Mouse (Mus musculus) brain, embryonic 14.5 days (tissue): ENCODE data around the gene Dmxl2.

Experiments used
- CTCF ChIP-seq: fragments of 200-500 bp; IDR thresholded peaks from 2 replicates; pipeline ENCODE4 v1.5.1; 2012; ENCODE audit warnings: inconsistent platforms, mild to moderate bottlenecking, moderate library complexity, borderline replicate concordance; ENCODE audit not compliant: insufficient read depth, insufficient read length; ENCODE audit errors: extremely low read depth
- POLR2A ChIP-seq: fragments of 200-500 bp; IDR thresholded peaks from 2 replicates; pipeline ENCODE4 v1.6.1; 2012; ENCODE audit warnings: mild to moderate bottlenecking, inconsistent platforms, borderline replicate concordance; ENCODE audit not compliant: poor library complexity, insufficient read depth, insufficient read length, severe bottlenecking; ENCODE audit errors: extremely low read depth

DNA sequence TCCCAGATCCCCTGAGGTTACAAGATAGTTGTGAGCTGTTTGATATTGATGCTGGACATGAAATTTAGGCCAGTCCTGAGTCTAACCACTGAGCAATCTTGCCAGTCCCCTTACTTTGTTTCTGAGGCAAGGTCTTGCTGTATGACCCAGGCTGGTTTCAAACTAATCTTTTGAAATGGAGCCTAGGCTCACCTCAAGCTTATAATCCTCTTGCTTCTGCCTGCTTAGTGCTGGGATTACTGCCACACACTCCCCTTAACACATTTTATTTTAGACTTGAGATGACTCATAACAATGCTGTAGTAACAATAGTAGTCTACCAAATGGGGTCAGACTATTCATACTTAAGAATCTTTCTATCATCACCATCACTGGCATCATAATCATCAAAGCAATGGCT lies 30.0 kb upstream of the Dmxl2 start:
- TF ChIP-seq CTCF (no peak), POLR2A (no peak)
